Mouse (Mus musculus): Measurements from ENCODE around the gene Grap2.

Grap2 gene

DNA sequence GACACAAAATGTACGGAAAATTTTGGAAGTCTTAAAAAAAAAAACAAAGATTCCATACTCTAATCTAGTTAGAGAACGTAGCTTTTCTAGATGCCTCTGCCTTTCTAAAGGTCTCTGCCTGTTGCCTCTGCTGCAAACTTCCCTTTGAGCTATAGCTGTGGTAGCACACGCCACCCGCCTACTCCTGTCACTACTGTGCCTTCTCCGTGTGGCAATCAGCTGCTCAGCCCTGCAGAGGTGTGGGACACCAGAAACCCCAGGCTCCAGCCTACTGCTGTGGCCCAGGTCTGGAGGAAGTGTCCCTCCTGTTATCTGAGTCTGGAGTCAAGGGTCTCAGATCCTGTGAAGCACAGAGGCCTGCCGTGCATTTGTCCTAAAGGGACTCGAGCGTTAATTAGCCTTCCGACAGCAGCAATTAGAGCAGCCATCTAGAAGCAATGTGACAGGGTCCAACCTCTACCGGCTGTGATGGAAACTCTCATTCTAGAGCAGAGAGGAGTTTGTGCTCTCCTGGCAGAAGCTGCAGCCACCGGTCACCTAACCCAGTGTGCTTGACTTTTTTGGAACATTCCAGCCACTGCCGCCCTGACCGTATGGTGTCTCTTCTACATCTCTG lies 64.5 kb downstream of the Grap2 start:
- DNase-seq (ENCODE audit: low read depth, low spot score) = no peak

- no peak for DNase-seq (ENCODE audit: low read depth, low spot score)
Observed at GRCm38 (mm10) chr15:80639071-80639702, 66.8 kb downstream of the Grap2 start.

- DNase-seq (ENCODE audit: low read depth, low spot score) = no peak
Observed at GRCm38 (mm10) chr15:80639874-80640273, 67.5 kb downstream of the Grap2 start.

DNA sequence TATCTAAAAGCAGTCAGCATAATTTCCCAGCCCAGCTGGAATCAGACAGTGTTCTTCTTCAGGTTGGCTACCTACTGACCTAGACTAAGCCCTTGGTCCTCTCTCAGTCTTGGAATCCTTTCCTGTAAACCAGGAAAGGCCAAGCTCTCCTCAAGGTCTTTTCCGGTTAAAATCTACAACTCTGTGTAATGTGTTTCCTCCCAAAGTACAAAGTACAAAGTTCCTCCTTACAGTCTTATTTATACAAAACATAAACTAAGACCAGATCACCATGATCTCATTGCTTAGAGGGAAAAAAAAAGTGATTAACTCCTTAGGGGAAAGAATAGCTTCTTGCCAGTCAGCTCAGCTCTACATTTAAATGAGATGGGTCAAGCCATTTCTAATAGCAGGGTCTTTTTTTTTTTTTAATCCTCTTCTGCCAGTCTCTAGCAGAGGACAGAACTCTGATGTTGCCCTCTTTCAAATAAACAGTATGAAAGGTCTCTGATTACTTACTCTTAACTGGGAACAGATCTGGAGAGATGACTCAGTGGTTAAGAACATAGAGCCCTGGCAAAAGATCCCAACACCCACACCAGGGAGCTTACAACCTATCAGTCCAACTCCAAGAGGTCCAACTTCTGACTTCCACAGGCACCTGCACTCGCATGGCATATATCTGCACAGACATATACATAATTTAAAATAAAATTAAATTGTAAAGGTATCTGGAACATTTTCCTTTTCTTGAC lies 69.5 kb downstream of the Grap2 start:
- no peak for DNase-seq (ENCODE audit: low read depth, low spot score)

DNA sequence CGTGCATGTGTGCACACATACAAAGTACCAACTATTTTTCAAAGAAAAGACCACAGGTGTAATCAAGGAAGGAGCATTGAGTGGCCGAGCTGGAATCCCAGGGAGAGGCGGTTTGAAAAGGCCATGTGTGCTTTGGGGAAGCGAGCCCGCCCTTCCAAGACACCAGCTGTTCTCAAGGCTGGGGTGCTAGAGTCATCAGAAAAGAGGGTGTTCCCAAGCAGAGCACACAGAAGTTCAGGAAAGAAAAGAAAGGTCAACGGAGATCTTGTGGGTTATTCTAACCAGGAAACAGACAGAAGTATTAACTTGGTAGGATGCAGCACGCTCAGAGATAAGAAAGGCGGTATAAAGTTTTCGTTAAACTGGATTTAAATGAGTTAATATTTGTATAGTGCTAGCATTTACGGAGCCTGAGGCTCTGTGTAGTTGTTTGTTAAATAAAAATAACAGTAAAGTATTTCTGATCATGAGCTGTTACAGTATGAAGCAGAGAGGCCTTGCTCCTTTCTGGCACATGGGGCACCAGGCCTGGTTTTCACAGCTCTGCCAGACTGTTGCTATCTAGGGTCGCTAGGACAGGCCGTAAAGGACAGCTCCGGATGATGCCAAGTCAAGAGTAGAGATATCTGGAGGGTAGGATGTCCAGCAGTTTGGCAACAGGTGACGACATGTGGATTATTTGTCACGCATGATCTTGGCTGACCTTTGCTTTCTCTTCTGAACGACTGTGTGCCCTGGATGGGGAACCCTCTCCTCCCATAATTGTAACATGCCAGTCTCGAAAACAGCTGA lies 72.8 kb downstream of the Grap2 start:
- DNase-seq (ENCODE audit: low read depth, low spot score) = no peak

GRCm38 (mm10) chr15:80648977-80649606 lies 76.7 kb downstream of the Grap2 start:
- DNase-seq (ENCODE audit: low read depth, low spot score) = no peak

GRCm38 (mm10) chr15:80650412-80650811 lies 78.0 kb downstream of the Grap2 start:
- DNase-seq (ENCODE audit: low read depth, low spot score) = no peak

GRCm38 (mm10) chr15:80653865-80654264 lies 81.5 kb downstream of the Grap2 start:
- no peak for DNase-seq (ENCODE audit: low read depth, low spot score)

- DNase-seq (ENCODE audit: low read depth, low spot score) = no peak
Observed at GRCm38 (mm10) chr15:80658815-80659471, 86.5 kb downstream of the Grap2 start.

DNA sequence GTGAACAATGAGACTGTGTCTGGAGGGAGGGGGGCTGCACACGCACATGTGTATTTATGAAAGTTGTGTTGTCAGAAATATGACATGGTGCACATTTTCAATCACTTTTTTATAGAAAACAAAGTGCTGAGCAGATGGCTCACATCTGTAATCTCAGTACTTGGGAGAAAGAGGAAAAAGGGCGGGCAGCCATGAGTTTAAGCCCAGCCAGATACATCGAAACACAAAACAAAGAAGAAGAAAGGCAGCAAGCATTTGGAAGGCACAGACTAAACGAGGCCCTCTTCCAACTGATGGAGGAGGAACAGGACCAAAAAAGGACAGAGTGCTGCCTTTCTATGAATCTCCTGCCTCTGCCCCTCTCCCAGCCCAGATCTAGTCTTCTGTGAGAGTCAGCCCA lies 88.6 kb downstream of the Grap2 start:
- no peak for DNase-seq (ENCODE audit: low read depth, low spot score)

- no peak for DNase-seq (ENCODE audit: low read depth, low spot score)
Observed at GRCm38 (mm10) chr15:80664444-80664843, 92.0 kb downstream of the Grap2 start.

GRCm38 (mm10) chr15:80671295-80672252 lies 99.2 kb downstream of the Grap2 start, which contains the start of gene Fam83f:
Fam83f (plus strand) TSS chr15:80671847.
- DNase-seq (ENCODE audit: low read depth, low spot score) = no peak

GRCm38 (mm10) chr15:80672810-80673209 lies 100.4 kb downstream of the Grap2 start:
- no peak for DNase-seq (ENCODE audit: low read depth, low spot score)

GRCm38 (mm10) chr15:80673337-80674095 lies 101.1 kb downstream of the Grap2 start:
- DNase-seq (ENCODE audit: low read depth, low spot score) = no peak

- no peak for DNase-seq (ENCODE audit: low read depth, low spot score)
Observed at GRCm38 (mm10) chr15:80674700-80675099, 102.3 kb downstream of the Grap2 start.

DNA sequence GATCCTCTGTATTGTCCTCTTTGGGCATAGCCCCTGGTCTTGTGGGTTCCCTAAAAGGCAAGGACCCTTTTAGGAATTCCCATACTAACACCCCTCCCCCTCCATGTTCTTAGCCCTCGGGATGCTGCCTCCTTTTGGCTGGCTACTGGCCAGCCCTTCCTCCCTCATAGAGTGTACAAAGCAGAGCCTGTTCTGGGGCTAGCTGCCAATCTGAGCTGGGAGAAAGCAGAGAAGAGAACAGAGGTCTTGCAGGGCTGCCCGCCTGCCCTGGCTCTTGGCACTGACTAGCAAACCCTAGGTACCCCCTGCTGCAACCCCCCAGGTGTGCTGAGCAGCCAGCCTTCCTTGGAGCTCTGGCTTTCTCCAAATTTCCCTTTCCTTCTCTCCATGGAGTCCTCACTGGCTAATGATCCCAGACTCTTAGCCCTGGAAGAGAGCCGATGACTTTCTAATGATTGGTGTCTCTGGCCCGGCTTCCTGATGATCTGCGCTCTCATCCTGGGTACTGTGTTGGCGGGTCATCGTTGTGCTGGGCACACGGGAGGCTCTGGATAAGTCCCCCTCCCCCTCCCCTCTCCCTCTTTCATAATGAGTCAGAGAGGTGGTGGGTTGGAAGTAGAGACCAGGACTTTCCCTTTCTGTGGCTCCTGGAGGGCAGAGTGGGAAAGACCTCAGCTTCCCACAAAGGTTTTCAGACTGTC lies 107.3 kb downstream of the Grap2 start:
- DNase-seq (ENCODE audit: low read depth, low spot score) = no peak

DNA sequence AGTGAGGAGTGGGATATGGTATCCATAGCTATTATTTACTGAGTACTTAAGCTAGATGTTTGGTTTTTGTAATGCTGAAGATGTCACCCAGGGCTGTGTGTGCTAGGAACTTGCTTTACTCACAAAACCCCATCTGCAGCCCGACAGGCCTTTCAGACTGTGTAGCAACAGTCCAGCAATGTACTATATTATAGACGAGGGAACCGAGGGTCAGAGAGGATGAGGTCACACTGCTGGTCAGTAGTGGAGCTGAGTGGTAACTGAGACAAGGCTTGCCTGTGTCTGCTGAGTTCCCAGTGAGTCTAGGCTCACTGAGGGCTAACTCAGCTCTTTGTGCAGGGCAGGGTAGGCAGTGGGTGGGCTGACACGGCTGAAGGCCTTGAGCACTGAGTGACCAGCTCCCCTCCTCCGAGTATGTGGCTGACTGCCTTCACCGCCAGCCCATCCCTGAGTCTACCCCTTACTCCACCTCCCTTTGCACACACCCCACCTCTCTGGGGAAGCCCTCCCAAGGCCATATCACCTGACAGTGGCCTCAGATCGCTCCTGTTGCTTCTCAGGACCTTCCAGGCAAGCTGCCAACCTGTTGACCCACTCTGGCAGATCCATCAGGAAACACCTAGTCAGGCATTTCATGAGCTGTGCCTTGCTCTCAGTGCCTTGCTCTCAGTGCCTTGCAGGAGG lies 108.1 kb downstream of the Grap2 start:
- no peak for DNase-seq (ENCODE audit: low read depth, low spot score)

DNA sequence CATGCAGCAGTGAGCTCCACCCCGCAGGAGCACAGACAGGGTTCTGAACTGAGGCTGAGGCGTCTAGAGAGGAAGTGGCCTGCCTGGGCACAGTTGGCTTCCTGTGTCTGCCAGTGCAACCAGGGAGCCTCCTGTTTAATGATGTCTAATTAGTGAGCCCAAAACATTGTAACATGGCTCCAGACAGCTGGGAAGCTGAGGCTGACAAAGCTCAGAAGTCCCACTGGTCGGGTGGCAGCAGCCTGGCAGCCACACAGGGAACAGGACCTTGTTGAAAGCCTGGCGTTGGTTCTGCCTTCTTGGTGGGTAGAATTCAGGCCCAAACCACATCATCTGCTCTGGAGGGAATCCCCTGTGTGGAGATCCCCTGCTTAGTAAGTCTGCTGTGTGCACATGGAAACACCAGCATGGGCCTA lies 109.1 kb downstream of the Grap2 start:
- DNase-seq (ENCODE audit: low read depth, low spot score) = no peak
